Mouse (Mus musculus) heart, postnatal 0 days (tissue): ENCODE data around the gene St8sia1.

ENCODE experiments used
- CTCF ChIP-seq: IDR thresholded peaks from 2 replicates; pipeline ENCODE4 v1.5.1; 2016; ENCODE audit warnings: antibody characterized with exemption, control low read depth, low read depth
- EP300 ChIP-seq: IDR thresholded peaks from 2 replicates; pipeline ENCODE4 v1.6.1; 2016; ENCODE audit warnings: antibody characterized with exemption, low read depth

DNA sequence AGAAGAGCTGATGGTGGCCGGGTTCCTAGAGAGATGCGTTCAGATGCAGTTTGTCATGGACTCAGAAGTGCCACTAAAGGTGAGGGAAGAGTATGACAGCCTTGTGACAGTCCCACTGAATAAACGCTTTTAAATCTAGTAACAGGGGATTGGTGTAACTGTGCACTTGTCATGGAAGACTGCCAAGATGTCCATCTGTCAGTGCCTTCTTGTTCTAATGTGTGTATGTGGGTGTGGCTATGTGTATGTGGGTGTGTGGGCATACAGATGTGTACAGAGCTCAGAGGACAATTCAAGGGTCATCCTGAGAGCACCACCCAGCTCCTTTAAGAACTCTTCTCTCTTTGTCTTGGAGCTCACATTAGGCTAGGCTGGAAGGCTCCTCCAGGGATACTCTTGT is 148.7 kb downstream of the St8sia1 start:
- TF ChIP-seq EP300 (no peak), CTCF (no peak)
